Mouse (Mus musculus): Measurements from ENCODE around the gene Fam180a.
A peak's percentile ranks its signal among the peaks of the same experiment; 100 is the strongest.

Gene Fam180a

DNA sequence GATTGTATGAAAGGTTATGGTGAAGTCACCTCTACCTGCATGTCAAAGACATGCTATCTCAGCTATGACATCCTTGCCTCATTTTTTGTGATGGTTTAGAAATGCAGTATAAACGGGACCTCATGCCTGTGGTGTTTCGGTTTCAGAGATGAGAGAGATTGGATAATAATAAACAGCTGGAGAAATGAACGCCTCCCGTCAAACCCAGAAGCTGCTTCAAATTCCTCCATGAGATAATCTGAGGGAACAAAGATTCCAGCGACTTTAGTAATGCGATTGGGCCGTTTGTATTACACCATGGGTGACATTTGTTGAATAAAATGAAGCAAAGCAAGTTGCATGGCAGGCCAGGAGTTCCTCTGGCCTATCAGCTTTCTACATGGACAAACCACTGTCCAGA, 16.5 kb downstream of the Fam180a start:
- DNase-seq: no peak

DNA sequence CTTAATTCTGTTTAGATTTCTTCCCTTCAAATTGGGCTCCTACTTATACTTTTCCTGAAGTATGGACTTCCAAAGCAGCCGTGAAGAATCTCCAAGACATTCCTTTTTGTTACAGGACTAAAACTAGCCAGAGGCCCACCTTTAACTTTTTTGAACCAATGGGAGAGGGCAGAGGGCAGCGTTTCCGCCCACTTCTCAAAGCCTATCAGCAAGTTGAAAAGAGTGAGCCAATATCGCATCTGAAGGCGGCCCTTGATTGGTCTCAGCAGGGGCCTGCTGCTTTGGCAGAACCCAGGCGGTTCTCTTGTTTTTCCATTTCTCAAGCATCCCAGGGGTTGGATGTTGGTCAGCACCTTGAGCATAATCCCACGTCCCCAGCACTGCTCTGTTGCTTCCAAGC, 17.9 kb downstream of the Fam180a start, which contains the start of gene Slc13a4:
Gene Slc13a4, minus strand, starts transcription at position 95 of the 400 bp plus-strand sequence.
- no peak for DNase-seq

DNA sequence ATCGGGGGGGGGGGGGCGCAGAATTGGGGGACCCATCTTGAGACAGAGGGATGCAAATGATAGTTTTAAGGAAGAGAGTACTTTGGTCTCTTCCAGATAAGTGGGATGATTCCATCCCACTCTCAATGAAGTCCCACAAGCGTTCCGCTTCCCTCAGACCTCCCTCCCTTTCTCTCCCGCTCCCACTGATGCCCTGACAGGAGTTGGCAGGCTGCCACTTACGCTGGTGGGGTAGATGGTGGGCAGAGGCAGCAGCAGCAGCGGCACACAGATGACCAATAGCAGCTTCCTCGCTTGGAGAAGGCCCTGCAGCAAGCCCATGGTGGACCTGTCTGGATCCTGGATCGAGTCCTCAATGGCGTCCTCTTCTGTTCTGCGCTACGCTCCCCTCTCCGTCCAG, 18.8 kb downstream of the Fam180a start:
- DNase-seq: no peak

DNA sequence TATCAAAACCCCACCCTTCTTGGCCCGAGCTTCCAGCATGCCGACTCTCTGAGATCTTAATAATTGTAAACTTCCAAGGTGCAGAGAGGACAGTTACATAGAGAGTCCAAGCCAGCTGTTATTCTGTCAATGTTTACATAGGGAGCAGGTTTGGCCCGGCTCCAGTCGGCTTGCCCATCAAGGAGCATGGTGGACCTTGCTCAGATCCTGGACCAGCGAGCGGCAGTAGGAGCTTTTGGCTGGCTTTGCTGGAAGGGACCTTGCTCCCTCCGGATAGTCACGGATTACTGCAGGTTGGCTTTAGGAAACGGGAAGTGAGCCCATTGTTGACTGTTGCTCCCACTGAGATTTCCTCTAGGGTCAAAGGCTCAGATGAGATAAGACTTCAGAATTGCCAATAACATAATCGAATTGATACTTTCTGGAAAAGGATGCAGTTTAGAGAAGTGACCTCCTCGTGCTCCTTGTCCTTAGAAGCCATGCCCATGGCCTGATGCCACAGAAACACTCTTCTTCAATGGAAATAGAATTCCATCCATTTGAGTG, 22.5 kb downstream of the Fam180a start:
- DNase-seq: no peak

DNA sequence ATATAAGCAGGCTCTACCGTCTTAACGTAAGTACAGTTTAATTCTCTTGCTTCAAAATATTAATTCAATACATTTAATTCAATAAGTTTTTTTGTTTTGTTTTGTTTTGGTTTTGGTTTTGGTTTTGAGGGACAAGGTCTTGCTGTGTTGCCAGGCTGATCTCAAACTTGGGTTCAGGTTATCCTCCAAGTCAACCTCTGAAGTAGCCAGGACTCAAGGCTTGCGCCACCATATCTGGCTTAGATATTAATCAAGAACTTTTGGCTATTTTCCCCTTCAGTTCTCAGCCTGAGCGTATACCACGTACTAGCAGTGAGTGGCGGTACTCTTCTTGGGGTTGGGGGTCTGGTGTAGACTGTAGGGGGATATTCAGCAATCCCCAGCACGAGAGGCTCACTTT, 23.4 kb downstream of the Fam180a start:
- no peak for DNase-seq

DNA sequence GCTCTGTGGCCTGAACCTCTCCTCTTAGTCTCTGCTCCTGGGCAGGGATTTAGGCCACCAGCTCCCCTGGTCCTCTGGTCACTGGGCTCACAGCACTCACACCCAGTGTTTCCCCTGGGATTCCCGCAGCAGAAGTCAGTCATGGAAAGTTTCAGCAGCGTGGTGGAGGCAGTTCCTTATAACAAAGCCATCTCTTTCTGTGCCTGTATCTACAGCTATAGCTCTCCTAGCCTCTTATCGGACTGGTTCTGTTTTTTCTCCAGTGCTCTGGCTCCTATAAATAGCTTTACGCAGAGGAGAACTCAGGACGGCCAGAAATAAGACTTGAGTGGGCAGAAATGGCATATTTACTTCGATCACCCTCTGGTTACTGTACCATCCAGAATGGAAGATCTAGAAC, 27.6 kb downstream of the Fam180a start:
- no peak for DNase-seq

DNA sequence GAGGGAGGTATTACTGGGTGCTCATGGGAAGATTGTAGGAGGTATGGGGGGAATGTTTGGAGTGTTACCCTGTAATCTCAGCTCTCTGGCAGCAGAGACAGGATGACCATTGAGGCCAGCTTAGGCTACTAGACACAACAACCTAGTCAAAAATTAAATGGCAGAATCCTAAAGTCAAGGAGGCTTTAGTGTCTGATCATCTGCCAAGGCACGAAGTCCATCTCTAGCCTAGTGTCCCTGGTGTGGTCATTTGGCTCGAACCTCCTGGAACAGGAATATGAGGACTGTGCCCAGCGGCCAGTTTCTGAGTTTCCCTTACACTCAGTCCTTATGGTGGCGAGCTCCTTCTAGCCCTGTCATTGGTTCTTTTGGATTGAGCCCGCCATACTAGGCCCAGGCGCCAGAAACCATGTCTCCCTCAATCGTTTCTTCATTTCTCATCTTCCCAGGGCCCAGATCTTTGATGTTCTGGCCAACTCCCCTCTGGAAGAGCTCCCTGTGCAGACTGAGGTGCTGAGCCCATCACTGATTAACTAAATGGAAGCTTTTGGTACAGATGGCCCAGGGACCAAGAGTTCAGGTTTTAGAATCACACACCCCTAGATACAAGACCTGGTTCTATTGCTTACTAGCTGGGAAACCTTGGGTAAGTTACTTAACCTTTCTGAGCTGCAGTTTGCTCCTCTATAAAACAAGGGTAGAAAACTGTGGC, 28.3 kb downstream of the Fam180a start:
- DNase-seq: no peak

DNA sequence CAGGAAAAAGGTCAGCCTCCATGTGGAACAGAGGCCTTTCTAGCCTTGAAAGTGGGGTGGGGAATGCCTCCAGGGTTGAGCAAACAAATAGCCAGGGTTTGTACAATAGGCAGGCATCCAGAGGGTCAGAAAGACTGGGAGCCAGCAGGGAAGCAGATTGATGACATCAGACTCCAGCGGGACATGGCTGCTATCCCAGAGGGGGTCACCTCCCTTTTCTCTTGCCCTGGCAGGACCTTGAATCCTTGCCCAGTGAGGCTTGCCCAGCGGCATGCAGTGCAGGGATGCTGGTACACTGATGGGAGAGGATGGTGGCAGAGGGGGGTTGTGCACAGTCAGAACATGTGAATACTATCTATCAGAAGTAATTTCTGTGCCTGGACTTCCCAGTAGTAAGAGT, 28.9 kb downstream of the Fam180a start:
- peak in 1 of 2 experiments; percentile 19 for DNase-seq

DNA sequence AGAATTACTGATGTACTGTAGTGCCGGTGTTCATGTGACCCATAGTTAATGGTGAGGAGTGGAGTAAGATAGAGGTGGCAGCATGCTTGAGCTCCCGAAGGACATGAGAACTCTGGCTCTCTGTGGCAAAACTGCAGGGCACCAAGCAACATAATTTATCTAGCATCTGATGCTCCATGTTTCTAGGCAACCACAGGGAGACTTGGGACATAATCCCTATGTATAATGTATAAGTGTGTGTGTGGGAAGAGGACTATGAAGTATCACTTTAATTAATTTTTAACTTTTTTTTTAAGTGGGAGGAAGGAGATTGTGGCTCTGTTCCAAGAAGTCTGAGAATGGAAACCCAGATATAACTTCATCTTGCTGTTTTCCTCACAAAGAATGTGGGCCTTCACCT, 31.0 kb downstream of the Fam180a start:
- no peak for DNase-seq

DNA sequence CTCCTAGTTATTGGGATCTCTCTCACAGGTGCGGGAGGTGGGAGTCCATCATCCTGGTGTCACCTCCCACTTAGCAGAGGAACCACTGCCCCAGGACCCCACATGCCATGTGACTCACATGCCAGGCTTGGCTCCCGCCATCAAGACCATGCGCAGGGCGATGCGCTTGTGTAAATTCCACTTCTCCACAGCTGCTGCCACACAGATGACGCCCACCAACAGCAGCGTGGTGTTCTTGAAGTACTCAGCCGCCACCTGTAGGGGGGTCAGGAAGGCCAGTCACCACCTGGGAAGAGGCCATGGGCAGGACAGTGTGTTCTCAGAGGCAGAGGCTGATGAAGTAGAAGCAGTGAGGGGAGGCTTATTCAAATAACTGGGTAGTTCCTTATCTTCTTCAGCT, 36.3 kb downstream of the Fam180a start:
- DNase-seq: no peak

DNA sequence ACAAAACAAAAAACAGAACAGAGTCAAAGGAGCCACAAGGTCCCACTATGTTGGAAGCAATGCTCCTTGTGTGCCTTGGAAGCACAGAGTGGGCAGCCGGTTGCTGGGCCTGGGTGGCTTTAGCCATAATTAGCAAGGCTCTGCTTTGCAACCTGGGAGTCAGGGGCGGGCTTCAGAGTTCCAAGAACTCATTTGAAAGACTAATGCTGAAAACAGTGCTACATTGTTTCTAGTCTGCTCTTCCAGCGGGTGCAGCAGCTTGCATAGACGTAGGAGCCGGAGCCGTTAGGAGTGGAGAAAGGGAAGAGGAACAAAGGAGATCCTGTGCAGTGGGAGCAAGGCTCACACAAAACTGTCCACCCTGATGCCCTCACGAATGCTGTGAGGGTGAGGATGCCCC, 37.0 kb downstream of the Fam180a start:
- no peak for DNase-seq

DNA sequence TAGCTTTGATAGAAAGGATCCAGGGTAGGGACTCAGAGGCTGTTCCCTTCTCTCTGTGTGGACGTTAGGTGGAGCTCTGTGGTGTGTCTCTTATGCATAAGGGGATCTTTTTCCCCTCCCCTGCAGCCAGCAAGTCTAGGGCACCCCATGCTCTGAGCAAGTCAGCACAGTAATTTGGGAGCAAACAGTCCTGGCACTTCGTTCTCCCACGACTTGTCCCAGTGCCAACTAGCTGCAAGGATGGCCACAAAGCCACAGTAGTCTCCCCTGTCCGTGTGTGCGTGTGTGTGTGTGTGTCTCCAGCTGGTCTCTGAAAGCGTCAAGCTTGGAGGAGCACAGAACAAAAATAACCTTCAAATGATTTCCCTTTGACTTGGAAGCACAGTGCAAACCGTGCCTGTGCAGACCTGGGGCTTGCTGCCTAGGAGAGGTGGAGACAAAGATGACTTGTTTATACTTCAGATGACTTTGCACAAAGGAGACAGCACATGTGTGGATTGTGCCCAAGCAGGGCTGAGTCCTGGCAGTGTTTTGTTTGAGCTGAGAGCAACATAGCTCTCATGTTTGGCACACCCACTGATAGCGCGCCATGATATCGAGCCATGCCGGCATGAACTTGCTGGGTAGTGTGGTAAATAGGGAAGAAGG, 37.7 kb downstream of the Fam180a start:
- peak in 1 of 2 experiments; percentile 18 for DNase-seq

DNA sequence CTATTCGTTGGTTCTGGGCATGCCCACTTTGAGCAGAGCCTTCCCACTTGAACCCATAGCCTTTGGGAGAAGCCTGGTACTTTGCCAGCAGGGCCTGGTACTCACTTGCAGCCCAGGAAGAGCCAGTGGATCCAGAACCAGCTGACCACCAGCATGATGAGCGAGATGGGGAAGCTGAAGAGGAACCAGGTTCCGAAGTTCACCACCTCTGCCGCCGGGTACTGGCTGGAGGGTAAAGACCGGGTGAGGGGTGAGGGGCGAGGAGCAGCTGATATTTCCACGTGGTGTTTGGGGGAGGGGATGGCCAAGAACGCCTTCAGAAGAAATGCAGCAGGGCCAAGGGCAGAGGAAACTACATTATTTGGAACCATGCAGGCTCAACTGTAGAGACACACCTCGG, 46.6 kb downstream of the Fam180a start:
- no peak for DNase-seq

DNA sequence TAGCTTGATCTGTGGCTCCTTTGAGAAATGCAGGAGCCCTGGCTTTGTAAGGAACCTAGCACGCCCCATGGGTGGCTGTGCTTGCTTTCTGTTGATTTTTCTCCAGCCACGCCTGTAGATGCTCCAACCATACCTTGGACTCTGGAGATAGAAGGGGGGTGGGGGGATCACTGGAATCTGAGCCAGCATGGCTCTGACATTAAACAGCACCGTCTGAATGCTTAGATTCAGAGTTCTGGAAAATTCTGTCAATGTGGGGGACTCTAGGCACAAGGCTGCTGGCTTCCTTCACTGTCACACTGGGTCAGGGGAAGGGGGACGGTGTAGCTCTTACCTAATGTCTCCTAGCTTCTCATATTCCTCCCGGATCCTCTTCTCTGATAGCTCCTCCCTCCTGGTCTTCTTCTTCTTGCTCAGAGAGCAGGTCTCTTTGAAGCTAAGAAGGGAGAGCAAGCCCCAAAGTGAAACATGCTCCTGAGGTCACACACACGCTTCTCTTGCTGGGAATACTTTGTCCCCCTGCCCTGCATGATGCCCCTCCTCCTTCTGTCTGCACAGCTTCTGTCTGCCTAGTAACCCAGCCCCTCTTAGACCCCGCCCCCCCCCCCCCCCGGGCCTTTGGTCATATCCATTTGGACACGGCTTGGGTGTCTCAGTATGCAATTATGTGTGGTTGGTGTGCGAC, 47.9 kb downstream of the Fam180a start:
- DNase-seq: no peak

DNA sequence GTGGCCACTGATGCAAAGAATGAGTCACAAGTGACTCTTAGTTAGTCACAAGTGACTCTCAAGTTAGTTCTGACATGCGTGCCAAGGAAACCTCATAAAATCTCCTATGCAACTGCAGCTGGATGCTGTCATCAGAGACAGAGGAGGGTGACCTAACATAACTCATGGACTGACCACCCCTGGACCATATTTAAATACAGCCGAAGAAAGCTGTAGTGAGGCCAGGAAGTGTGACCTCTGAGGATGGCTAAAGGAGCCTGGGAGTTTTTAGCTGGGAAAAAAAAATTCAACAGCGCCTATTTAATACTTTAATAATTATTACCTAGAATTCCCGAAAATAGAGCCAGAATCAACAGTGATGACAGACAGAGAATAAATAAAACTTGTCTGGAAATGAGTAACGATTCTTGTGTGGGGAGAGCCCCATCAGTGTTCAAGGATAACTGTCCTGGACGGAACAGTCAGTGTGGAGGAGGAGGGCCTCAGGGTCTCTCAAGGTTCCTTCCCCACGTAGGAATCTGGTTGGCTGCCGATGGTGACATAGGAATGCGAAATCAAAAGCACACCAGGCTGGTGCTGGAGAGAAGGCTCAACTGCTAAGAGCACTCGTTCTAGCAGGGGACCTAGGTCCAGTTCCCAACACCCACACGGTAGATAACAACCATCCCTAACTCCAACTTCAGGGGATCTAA, 52.4 kb downstream of the Fam180a start:
- no peak for DNase-seq

DNA sequence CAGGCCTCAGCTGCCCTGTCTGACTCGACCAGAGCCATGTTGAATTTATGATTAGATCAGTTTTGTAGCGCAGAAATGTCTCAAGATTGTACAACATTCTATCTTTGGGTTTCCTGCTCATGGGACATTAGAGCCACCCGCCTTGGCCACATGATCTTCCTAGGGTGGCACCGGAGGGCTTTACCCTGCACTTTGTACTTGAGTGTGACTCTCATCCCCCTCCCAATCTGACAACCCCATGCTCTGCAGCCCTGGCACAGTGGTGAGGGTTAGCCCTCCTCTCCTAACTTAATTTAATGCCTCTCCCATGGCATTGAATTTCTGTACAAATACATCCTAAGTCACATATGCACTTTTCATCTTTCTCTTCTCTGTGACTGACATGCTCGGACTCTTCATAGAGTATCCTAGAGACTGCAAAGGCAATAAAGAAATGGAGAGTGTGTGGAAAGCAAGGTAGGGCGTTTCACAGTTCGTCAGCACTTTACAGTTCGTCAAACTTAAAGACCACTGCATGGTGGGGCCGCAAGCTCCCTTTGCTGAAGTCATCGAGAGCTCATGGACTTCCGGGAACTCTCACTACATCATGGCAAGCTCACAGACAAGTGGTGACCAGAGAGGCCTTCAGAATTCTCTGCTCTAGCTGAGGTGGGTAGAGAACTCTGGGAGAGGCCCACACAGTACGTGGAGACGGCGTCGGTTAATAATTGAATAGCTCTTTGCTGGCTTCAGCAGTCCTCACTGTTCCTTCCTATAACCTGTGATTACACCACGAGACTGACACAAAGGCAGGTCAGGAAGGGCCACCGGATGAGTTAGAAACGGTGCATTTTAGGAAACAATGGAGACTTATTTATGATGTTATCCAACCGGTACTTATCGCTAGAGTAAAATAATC, 53.8 kb downstream of the Fam180a start:
- DNase-seq: no peak

DNA sequence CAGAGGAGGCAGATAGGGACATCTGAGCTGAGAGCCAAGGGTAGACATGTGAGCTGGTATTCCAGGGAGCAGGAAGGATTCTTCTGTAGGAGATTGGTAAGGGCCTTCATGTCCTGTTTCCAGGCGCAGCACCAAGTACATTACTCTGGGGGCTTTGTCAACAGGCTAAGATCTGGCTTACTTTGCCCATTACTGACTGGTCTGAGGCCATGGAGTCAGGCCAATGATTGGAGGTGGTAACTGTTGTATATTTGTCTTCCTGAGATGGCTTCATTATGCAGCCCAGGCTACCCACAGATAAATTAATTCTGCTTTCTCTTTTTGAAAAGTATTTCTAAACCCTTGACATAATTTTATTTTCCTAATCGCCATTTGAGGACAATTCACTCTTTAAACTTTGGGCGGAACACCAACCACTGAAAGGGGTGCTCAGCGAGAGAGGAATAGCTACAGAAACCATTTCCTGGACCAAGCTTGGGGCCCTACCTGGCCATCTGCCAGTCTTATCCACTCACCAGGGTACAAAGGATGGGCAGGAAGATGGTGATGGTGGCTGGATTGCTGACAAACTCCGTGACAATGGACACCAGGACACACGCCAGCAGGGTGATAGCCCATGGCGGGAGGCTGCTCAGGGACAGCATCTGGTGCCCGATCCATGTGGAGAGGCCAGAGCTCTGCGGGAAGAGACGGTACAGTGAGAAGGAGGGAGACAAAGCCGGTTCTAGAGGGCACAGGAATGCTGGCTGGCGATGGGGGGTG, 54.7 kb downstream of the Fam180a start:
- no peak for DNase-seq

DNA sequence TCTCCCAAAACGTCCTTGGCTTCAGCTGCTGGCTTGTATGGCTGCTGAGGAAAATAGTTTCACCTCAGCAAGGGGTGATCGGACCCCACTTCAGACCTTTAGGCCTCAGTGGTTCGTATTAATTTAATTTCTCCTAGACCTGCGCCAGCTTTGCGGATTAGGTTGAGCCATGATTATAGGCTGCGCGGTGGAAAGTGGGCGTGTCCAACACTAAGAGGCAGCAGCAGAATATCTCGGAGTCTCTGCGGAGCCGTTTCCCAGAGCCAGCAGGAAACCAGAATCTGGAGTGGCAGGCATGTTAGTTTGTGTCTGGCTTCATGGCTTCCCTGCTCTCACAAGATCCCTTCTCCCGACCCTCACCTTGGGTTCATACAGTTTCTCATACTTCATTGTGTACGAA, 56.3 kb downstream of the Fam180a start:
- DNase-seq: no peak

DNA sequence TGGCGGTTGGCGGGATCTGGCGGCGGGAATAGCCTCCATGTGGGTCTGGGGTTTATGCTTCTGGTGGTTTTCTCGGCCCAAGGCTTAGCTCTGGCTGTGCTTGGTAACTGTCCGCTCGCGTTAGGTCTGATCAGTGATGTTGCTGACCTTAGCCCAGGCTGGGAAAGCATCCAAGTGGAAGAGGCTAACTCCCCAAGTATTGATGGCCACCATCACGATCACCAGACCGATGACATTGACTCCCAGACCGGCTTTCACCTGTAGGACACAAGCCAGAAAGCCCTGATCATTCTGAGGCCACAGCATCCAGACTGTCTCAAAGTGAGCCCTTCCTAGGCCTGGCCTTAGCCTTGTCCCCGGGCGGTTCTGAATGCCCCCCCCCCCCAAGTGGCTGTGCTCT, 57.2 kb downstream of the Fam180a start:
- no peak for DNase-seq

DNA sequence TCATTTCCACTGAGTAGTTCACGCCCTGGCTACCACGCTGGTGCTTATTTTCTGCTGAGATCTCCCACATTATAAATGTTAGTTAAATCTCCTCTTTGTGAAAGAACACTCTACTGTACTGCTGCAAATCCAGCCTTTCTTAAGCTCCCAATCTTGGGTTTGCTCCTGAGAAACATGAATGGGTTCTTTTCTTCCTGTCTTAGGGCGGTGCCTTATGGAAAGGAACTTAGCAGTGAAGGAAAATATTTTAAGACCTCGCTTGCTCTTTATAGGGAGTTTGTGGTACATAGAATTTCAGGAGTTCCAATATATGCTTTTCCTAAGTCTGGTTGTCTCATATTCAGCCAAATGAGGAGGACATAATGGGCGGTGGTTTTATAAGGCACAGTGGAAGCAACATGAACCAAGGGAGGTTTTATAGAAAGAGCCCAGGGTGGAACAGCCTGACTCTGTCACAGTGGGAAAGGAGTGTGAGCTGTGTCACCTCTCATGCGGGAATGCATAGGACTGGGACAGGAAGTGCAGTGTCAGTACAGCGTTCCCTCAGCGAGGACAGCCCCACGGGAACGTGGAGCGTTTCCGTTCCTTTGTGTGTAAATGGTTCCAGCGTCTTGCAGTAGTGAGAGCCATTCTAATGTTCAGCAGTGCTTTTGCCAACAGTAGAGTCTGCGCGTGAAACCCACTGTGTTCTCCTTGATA, 60.2 kb downstream of the Fam180a start:
- no peak for DNase-seq
